Mouse (Mus musculus): ENCODE data around the gene Plin2.

DNA sequence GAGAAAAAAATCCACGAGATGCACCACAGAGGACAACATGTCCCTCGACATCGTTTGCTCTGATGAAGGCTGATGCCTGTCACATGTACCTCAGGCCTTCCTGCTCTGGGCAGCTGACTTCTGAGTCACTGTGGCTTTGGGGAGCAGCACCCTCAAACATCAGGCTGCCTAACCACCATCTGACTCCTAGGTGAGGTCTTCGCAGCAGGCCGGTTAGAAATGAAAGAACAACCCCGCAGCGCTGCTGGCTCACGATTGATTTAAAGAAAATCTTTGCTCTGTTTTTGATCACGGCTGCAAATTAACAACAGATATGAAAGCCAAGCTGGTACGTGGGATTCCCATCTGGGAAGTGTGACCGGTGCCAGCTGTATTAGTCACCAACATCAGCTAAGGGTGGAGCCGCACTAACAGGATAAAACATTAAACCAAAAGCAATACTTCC lies 42.9 kb upstream of the Plin2 start:
- TF ChIP-seq POLR2A (IDR thresholded peaks at IDR 0.05; ENCODE audit: extremely low read depth, insufficient read depth, low read length) (no peak), CTCF (IDR thresholded peaks at IDR 0.05; ENCODE audit: extremely low read depth, insufficient read depth, low read length) (no peak)

All from cortical plate, adult 2 months (tissue).